10 mouse cellular contexts compared by ENCODE assay signal in the genomic region with DNA sequence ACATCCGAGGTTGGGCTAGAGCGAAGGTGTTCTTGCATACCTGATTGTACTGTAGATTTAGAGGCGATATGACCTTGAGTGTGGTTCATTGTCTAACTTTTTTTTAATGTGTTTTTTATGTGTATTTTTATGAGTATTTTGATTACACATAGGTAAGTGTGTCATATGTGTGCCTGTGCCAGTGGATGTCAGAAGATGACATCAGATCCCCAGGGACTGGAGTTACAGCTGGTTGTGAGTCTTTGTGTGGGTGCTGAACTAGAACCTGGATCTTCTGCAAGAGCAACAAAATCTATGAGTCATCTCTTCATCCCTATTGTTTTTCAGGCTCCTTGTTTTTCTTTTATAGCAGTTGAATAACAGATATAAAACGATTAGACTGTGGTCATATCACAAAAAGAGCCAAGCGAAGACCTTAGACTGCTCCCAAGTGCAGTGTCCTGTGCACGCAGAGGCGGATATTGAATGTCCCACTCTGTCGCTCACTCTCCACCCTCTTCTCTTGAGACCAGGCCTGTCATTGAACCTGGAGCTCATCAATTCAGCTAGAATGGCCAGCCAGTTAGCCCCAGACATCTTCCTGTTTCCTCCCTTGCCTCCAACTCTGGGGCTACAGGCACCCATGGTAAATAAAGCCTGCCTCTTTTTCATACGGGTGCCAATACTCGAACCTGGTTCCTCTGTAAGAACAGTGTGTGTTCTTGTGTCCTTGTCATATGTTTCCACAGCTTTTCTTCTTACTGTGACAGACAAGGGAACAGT. TPM values are rescaled to one million over a fixed set of nuclear protein-coding genes. Genes with fewer than 3 reads are reported as not detected.
A peak's percentile ranks its signal among the peaks of the same experiment; 100 is the strongest.
DNase-seq lines count a peak whose midpoint lies in the region; ATAC-seq and TF ChIP-seq lines count a peak whose summit lies in the region.
"Had no signal": no experiment of that assay in that cellular context is flagged by ENCODE, and none has a peak within 500 bp of the region (broad histone marks: within the 10 kb centered on the region; RNA-seq: fewer than 3 reads in every experiment).

No protein-coding gene starts in this region.

- peak overlapping the region; percentile 76 for H3K4me2 ChIP-seq in heart, embryonic 11.5 days

- TF ChIP-seq RAD21 in MEL (IDR thresholded peaks at IDR 0.05; ENCODE audit: low read depth, low read length) = no peak

- no peaks in the 10 kb centered on the region for H3K9me3 ChIP-seq in heart, embryonic 11.5 days (replicated peaks; ENCODE audit: control insufficient read depth, low read length)
- no peaks in the 10 kb centered on the region for H3K9me3 ChIP-seq in MEL (replicated peaks; ENCODE audit: insufficient read depth, low read length)
- no peaks in the 10 kb centered on the region for H3K9me3 ChIP-seq in hindbrain, embryonic 10.5 days
- no peaks in the 10 kb centered on the region for H3K9me3 ChIP-seq in midbrain, embryonic 10.5 days (replicated peaks)

- peaks cover 59% of the 10 kb centered on the region for H3K79me2 ChIP-seq in MEL (ENCODE audit: control insufficient read depth, insufficient read depth, low read length, poor library complexity)

- WGBS in heart, embryonic 11.5 days (ENCODE audit: insufficient replicate concordance) = 84% methylated on average over 10 of the region's 10 CpGs
- 92% methylated on average over 10 of the region's 10 CpGs for WGBS in hindbrain, embryonic 10.5 days
- WGBS in midbrain, embryonic 10.5 days = 92% methylated on average over 10 of the region's 10 CpGs

- no peak for TF ChIP-seq CTCF in MEL (IDR thresholded peaks at IDR 0.05 in 2 of 3, conservative IDR thresholded peaks at IDR 0.05 in 1 of 3; ENCODE audit: control insufficient read depth in 1 of 3, insufficient read depth in 1 of 3, low read depth in 2 of 3, low read length in 3 of 3, poor library complexity in 1 of 3, severe bottlenecking in 1 of 3)

- TF ChIP-seq EP300 in MEL (IDR thresholded peaks at IDR 0.05; ENCODE audit: low read depth in 1 of 2, low read length in 2 of 2) = no peak

- no peak for ATAC-seq in heart, embryonic 11.5 days (replicated peaks; ENCODE audit: insufficient number of reproducible peaks, low FRiP score, low TSS enrichment)
- ATAC-seq: CD4-positive, CD25-positive, alpha-beta regulatory T cell, adult 4 months had no signal

- peak overlapping the region; percentile 92 for H3K4me3 ChIP-seq in heart, embryonic 11.5 days (ENCODE audit: low read depth, low read length)
- peak overlapping the region in 1 of 2 experiments; percentile 92; a peak in 1 of 4 replicates for H3K4me3 ChIP-seq in MEL (ENCODE audit: control insufficient read depth in 1 of 2, insufficient read depth in 1 of 2, low read depth in 2 of 2, low read length in 2 of 2)
- H3K4me3 ChIP-seq in hindbrain, embryonic 10.5 days = peak overlapping the region; percentile 76
- peak overlapping the region; percentile 78 for H3K4me3 ChIP-seq in midbrain, embryonic 10.5 days

- peak overlapping the region; percentile 29; the same call in 1 of the 2 replicates for H3K27ac ChIP-seq in heart, embryonic 11.5 days (ENCODE audit: low read depth, low read length)
- H3K27ac ChIP-seq in MEL (ENCODE audit: control insufficient read depth, low read depth, low read length) = no peak overlapping the region
- no peak overlapping the region for H3K27ac ChIP-seq in hindbrain, embryonic 10.5 days
- peak overlapping the region; percentile 90 for H3K27ac ChIP-seq in midbrain, embryonic 10.5 days (replicated peaks)

- no peaks in the 10 kb centered on the region for H3K36me3 ChIP-seq in heart, embryonic 11.5 days (ENCODE audit: control insufficient read depth, insufficient read depth, low read length)
- H3K36me3 ChIP-seq in MEL (ENCODE audit: control insufficient read depth in 1 of 2, insufficient read depth in 2 of 2, low read length in 2 of 2) = peaks cover 0 to 10% of the 10 kb centered on the region in 2 experiments; a peak in 3 of 4 replicates
- peaks cover 39% of the 10 kb centered on the region for H3K36me3 ChIP-seq in hindbrain, embryonic 10.5 days
- H3K36me3 ChIP-seq in midbrain, embryonic 10.5 days = peaks cover 28% of the 10 kb centered on the region; the same call in 1 of the 2 replicates

- no peak; a peak in 1 of 4 replicates for TF ChIP-seq POLR2A in MEL (IDR thresholded peaks at IDR 0.05; ENCODE audit: control insufficient read depth in 1 of 2, insufficient read depth in 1 of 2, low read depth in 1 of 2, low read length in 2 of 2, poor library complexity in 1 of 2)

- H3K4me1 ChIP-seq in heart, embryonic 11.5 days (ENCODE audit: control insufficient read depth, insufficient read depth, low read length) = peaks cover 21% of the 10 kb centered on the region
- peaks cover 2 to 6% of the 10 kb centered on the region in 2 experiments for H3K4me1 ChIP-seq in MEL (ENCODE audit: control insufficient read depth in 1 of 2, insufficient read depth in 2 of 2, low read length in 2 of 2)
- H3K4me1 ChIP-seq in hindbrain, embryonic 10.5 days (replicated peaks) = peaks cover 30% of the 10 kb centered on the region
- H3K4me1 ChIP-seq in midbrain, embryonic 10.5 days = peaks cover 33% of the 10 kb centered on the region

- H3K27me3 ChIP-seq in heart, embryonic 11.5 days (ENCODE audit: control insufficient read depth, insufficient read depth, low read length) = no peaks in the 10 kb centered on the region
- no peaks in the 10 kb centered on the region for H3K27me3 ChIP-seq in MEL (ENCODE audit: control insufficient read depth in 1 of 2, insufficient read depth in 2 of 2, low read length in 2 of 2)
- no peaks in the 10 kb centered on the region for H3K27me3 ChIP-seq in hindbrain, embryonic 10.5 days (ENCODE audit: insufficient read depth, poor library complexity, severe bottlenecking)
- H3K27me3 ChIP-seq in midbrain, embryonic 10.5 days (ENCODE audit: low read depth, poor library complexity, severe bottlenecking) = no peaks in the 10 kb centered on the region

- no peak for DNase-seq in heart, adult 9 months (ENCODE audit: low spot score in 2 of 2)
- no peak for DNase-seq in MEL (ENCODE audit: low read depth, low spot score)
- no peak for DNase-seq in hindbrain, embryonic 10.5 days (ENCODE audit: low spot score)
- no peak for DNase-seq in midbrain, embryonic 10.5 days (ENCODE audit: low spot score)
- no peak for DNase-seq in gastrocnemius, adult 8-10 months (ENCODE audit: low spot score in 2 of 2)
- no peak for DNase-seq in right cerebral cortex, postnatal 25 days
- no peak for DNase-seq in thymus, postnatal 0 days (ENCODE audit: low spot score)

- H3K9ac ChIP-seq in heart, embryonic 11.5 days (ENCODE audit: low read depth, low read length) = peak overlapping the region; percentile 99
- peak overlapping the region; percentile 95 for H3K9ac ChIP-seq in MEL (ENCODE audit: control insufficient read depth, low read depth, low read length, poor library complexity, severe bottlenecking)

TF ChIP-seq in MEL, 35 proteins besides CTCF, POLR2A, EP300 and RAD21 (continues in another document):
- no peak for TF ChIP-seq NRF1 (IDR thresholded peaks at IDR 0.05; ENCODE audit: insufficient read depth, low read depth, low read length, poor library complexity, severe bottlenecking)
- no peak for TF ChIP-seq RCOR1 (IDR thresholded peaks at IDR 0.05; ENCODE audit: low read depth, low read length)

RNA-seq across cellular contexts. Expression of a gene that starts 1.7 kb away (rescaled TPM):
- 38.0 and 42.9 TPM in 2 replicates for polyA plus RNA-seq in heart, embryonic 11.5 days (2014; fragmentation: Nextera tagmentation; extraction: Ambion mirVana)
- total RNA-seq in MEL (2012; rRNA removed) = 55.2 and 62.4 TPM in 2 replicates
- polyA plus RNA-seq in MEL (2012; ENCODE audit: insufficient read depth in 1 of 2, insufficient read length in 2 of 2, low read depth in 1 of 2, low replicate concordance in 2 of 2, missing spikeins in 1 of 2) = 100 to 1,000 TPM in 1 of 2 experiments, not detected in 1; 112 TPM
- 100 and 103 TPM in 2 replicates for polyA plus RNA-seq in hindbrain, embryonic 10.5 days (2016; fragmentation: Nextera tagmentation; extraction: Ambion mirVana)
- polyA plus RNA-seq in midbrain, embryonic 10.5 days (2016; fragmentation: Nextera tagmentation; extraction: Ambion mirVana) = 104 and 107 TPM in 2 replicates
- total RNA-seq in gastrocnemius, adult 8-10 months (2022) = 100 to 1,000 TPM in 2 of 4 experiments, 10 to 100 TPM in 2; 81.6 to 141 (median 104) TPM
- polyA plus RNA-seq in thymus, postnatal 0 days (2015; fragmentation: Nextera tagmentation; extraction: Ambion mirVana) = 67.9 and 69.8 TPM in 2 replicates

RNA-seq across cellular contexts. Expression of a gene that starts 17.8 kb away (rescaled TPM):
- polyA plus RNA-seq in heart, embryonic 11.5 days (2014; fragmentation: Nextera tagmentation; extraction: Ambion mirVana) = not detected in 2 replicates
- total RNA-seq in MEL (2012; rRNA removed) = 3.5 and 3.7 TPM in 2 replicates
- polyA plus RNA-seq in MEL (2012; ENCODE audit: insufficient read depth in 1 of 2, insufficient read length in 2 of 2, low read depth in 1 of 2, low replicate concordance in 2 of 2, missing spikeins in 1 of 2) = 1 to 10 TPM in 1 of 2 experiments, not detected in 1; 1.0 TPM
- 4.4 TPM in 1 of 2 replicates, not detected in the other for polyA plus RNA-seq in hindbrain, embryonic 10.5 days (2016; fragmentation: Nextera tagmentation; extraction: Ambion mirVana)
- polyA plus RNA-seq in midbrain, embryonic 10.5 days (2016; fragmentation: Nextera tagmentation; extraction: Ambion mirVana) = 2.2 and 2.4 TPM in 2 replicates
- total RNA-seq in gastrocnemius, adult 8-10 months (2022) = 10 to 100 TPM in 2 of 4 experiments, 1 to 10 TPM in 2; 5.7 to 18.3 (median 11.6) TPM
- 9.2 and 23.4 TPM in 2 replicates for polyA plus RNA-seq in thymus, postnatal 0 days (2015; fragmentation: Nextera tagmentation; extraction: Ambion mirVana)
- polyA plus RNA-seq: lung, adult 2 months had no signal

RNA-seq across cellular contexts. Expression of a gene that starts 17.9 kb away (rescaled TPM):
- 165 and 212 TPM in 2 replicates for polyA plus RNA-seq in heart, embryonic 11.5 days (2014; fragmentation: Nextera tagmentation; extraction: Ambion mirVana)
- 145 and 151 TPM in 2 replicates for total RNA-seq in MEL (2012; rRNA removed)
- polyA plus RNA-seq in MEL (2012; ENCODE audit: insufficient read depth in 1 of 2, insufficient read length in 2 of 2, low read depth in 1 of 2, low replicate concordance in 2 of 2, missing spikeins in 1 of 2) = 100 to 1,000 TPM in 1 of 2 experiments, not detected in 1; 342 TPM
- polyA plus RNA-seq in hindbrain, embryonic 10.5 days (2016; fragmentation: Nextera tagmentation; extraction: Ambion mirVana) = 336 and 389 TPM in 2 replicates
- 403 and 425 TPM in 2 replicates for polyA plus RNA-seq in midbrain, embryonic 10.5 days (2016; fragmentation: Nextera tagmentation; extraction: Ambion mirVana)
- total RNA-seq in gastrocnemius, adult 8-10 months (2022) = 10 to 100 TPM; 38.7 to 59.9 (median 41.6) TPM
- polyA plus RNA-seq in thymus, postnatal 0 days (2015; fragmentation: Nextera tagmentation; extraction: Ambion mirVana) = 251 and 259 TPM in 2 replicates

RNA-seq across cellular contexts. Expression of a gene that starts 42.3 kb away (rescaled TPM):
- polyA plus RNA-seq in heart, embryonic 11.5 days (2014; fragmentation: Nextera tagmentation; extraction: Ambion mirVana) = 108 and 113 TPM in 2 replicates
- 41.1 and 50.4 TPM in 2 replicates for total RNA-seq in MEL (2012; rRNA removed)
- 10 to 100 TPM in 1 of 2 experiments, not detected in 1; 53.1 TPM for polyA plus RNA-seq in MEL (2012; ENCODE audit: insufficient read depth in 1 of 2, insufficient read length in 2 of 2, low read depth in 1 of 2, low replicate concordance in 2 of 2, missing spikeins in 1 of 2)
- polyA plus RNA-seq in hindbrain, embryonic 10.5 days (2016; fragmentation: Nextera tagmentation; extraction: Ambion mirVana) = 66.6 and 67.2 TPM in 2 replicates
- 67.0 and 69.9 TPM in 2 replicates for polyA plus RNA-seq in midbrain, embryonic 10.5 days (2016; fragmentation: Nextera tagmentation; extraction: Ambion mirVana)
- total RNA-seq in gastrocnemius, adult 8-10 months (2022) = 10 to 100 TPM; 15.4 to 30.1 (median 25.8) TPM
- polyA plus RNA-seq in thymus, postnatal 0 days (2015; fragmentation: Nextera tagmentation; extraction: Ambion mirVana) = 79.8 and 85.6 TPM in 2 replicates

Comparison
In these comparisons a context has a peak if more than half of its experiments do, and no peak if none do; other contexts are left out.
1. H3K27ac ChIP-seq: peak in heart, embryonic 11.5 days (single experiment) and midbrain, embryonic 10.5 days (single experiment); none in MEL (single experiment) and hindbrain, embryonic 10.5 days (single experiment).